Comparison of ENCODE assay signal across 7 mouse cellular contexts in the genomic region with DNA sequence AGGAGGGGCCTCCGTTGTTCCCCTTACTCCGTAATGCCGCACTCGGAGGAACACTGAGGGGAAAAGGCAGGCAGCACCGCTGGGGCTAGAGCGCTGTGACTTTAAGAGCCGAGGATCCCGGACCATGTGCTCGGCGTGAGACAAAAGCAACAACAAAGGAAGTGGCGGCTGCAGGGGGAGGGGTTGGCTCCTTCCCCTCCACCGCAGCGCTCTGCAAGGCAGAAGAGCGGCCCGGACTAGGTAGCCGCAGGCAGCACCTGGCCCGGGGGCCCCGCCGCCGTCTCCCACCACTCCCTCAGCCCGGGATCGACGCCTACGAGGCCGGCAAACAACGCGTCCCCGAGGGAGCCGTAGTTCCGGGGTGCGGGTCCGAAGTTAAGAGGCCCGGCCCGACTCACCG. TPM values are rescaled to one million over a fixed set of nuclear protein-coding genes. Genes with fewer than 3 reads are reported as not detected.
DNase-seq lines count a peak whose midpoint lies in the region; ATAC-seq lines count a peak whose summit lies in the region.

No protein-coding gene starts in this region.

- peak overlapping the region; percentile 98 for H3K27ac ChIP-seq in intestine, embryonic 16.5 days (ENCODE audit: low read length)
- peak overlapping the region; percentile 92 for H3K27ac ChIP-seq in limb, embryonic 11.5 days (replicated peaks; ENCODE audit: low read depth, low read length)
- peak overlapping the region; percentile 97 for H3K27ac ChIP-seq in midbrain, embryonic 12.5 days (replicated peaks)

- under 1% methylated on average over 35 of the region's 35 CpGs for WGBS in intestine, embryonic 16.5 days
- WGBS in limb, embryonic 11.5 days = under 1% methylated on average over 34 of the region's 35 CpGs
- WGBS in midbrain, embryonic 12.5 days = under 1% methylated on average over 35 of the region's 35 CpGs

- H3K27me3 ChIP-seq in intestine, embryonic 16.5 days (replicated peaks; ENCODE audit: control insufficient read depth, insufficient read depth, low read length) = no peaks in the 10 kb centered on the region
- H3K27me3 ChIP-seq in limb, embryonic 11.5 days (ENCODE audit: control insufficient read depth, insufficient read depth, low read length) = no peaks in the 10 kb centered on the region
- H3K27me3 ChIP-seq in midbrain, embryonic 12.5 days = no peaks in the 10 kb centered on the region

- H3K4me1 ChIP-seq in intestine, embryonic 16.5 days (ENCODE audit: control insufficient read depth, insufficient read depth, low read length) = peaks cover 43% of the 10 kb centered on the region
- peaks cover 19% of the 10 kb centered on the region for H3K4me1 ChIP-seq in limb, embryonic 11.5 days (ENCODE audit: control insufficient read depth, insufficient read depth, low read length)
- H3K4me1 ChIP-seq in midbrain, embryonic 12.5 days = peaks cover 48% of the 10 kb centered on the region

- DNase-seq in adipocyte (ENCODE audit: low spot score) = peak; percentile 79
- peak; percentile 91 for DNase-seq in embryo, embryonic 11 days
- DNase-seq in gastrocnemius, postnatal 4 days (ENCODE audit: low spot score in 2 of 2) = peak; percentile 47 to 79
- peak; percentile 87 for DNase-seq in limb, embryonic 11.5 days (ENCODE audit: low spot score)
- DNase-seq in skeletal muscle tissue, adult 2 months (ENCODE audit: low read depth, low spot score) = peak; percentile 54

- H3K4me3 ChIP-seq in intestine, embryonic 16.5 days (ENCODE audit: low read length) = peak overlapping the region; percentile 68
- H3K4me3 ChIP-seq in limb, embryonic 11.5 days (ENCODE audit: low read depth, low read length) = peak overlapping the region; percentile 94
- peak overlapping the region; percentile 84 for H3K4me3 ChIP-seq in midbrain, embryonic 12.5 days

- peak; percentile 66 for ATAC-seq in intestine, embryonic 16.5 days
- peak; percentile 63 for ATAC-seq in limb, embryonic 11.5 days (ENCODE audit: insufficient number of reproducible peaks, low FRiP score, low TSS enrichment, low read depth)
- peak; percentile 67 for ATAC-seq in midbrain, embryonic 12.5 days (ENCODE audit: low FRiP score, low read depth)

- peak overlapping the region; percentile 93 for H3K9ac ChIP-seq in intestine, embryonic 16.5 days (ENCODE audit: low read depth, low read length)
- H3K9ac ChIP-seq in limb, embryonic 11.5 days (ENCODE audit: low read length) = peak overlapping the region; percentile 98
- peak overlapping the region; percentile 97 for H3K9ac ChIP-seq in midbrain, embryonic 12.5 days (replicated peaks)

- H3K9me3 ChIP-seq in intestine, embryonic 16.5 days (ENCODE audit: control insufficient read depth, low read length) = no peaks in the 10 kb centered on the region
- H3K9me3 ChIP-seq in limb, embryonic 11.5 days (ENCODE audit: control insufficient read depth, low read length) = no peaks in the 10 kb centered on the region
- H3K9me3 ChIP-seq in midbrain, embryonic 12.5 days = no peaks in the 10 kb centered on the region

- H3K36me3 ChIP-seq in intestine, embryonic 16.5 days (ENCODE audit: control insufficient read depth, insufficient read depth, low read length) = peaks cover 14% of the 10 kb centered on the region
- H3K36me3 ChIP-seq in limb, embryonic 11.5 days (ENCODE audit: control insufficient read depth, insufficient read depth, low read length) = peaks cover 25% of the 10 kb centered on the region
- H3K36me3 ChIP-seq in midbrain, embryonic 12.5 days = peaks cover 23% of the 10 kb centered on the region

- peak overlapping the region; percentile 78 for H3K4me2 ChIP-seq in intestine, embryonic 16.5 days (ENCODE audit: low read depth, low read length)
- H3K4me2 ChIP-seq in limb, embryonic 11.5 days (ENCODE audit: low read depth, severe bottlenecking) = peak overlapping the region; percentile 58
- H3K4me2 ChIP-seq in midbrain, embryonic 12.5 days (replicated peaks) = peak overlapping the region; percentile 90

RNA-seq across cellular contexts. Expression of a gene that starts 6.6 kb away (rescaled TPM):
- 10 to 100 TPM; 50.3 to 51.0 TPM for total RNA-seq in gastrocnemius, postnatal 4 days (2021)
- polyA plus RNA-seq in intestine, embryonic 16.5 days (2015; fragmentation: Nextera tagmentation; extraction: Ambion mirVana) = 48.9 and 59.3 TPM in 2 replicates
- polyA plus RNA-seq in limb, embryonic 11.5 days (2014; fragmentation: Nextera tagmentation; extraction: Ambion mirVana) = 94.8 and 101 TPM in 2 replicates
- polyA plus RNA-seq in midbrain, embryonic 12.5 days (2016; fragmentation: Nextera tagmentation; extraction: Ambion mirVana) = 109 and 110 TPM in 2 replicates

RNA-seq across cellular contexts. Expression of a gene that starts 14.2 kb away (rescaled TPM):
- under 1 TPM; 0.07 to 0.08 TPM for total RNA-seq in gastrocnemius, postnatal 4 days (2021)
- polyA plus RNA-seq in intestine, embryonic 16.5 days (2015; fragmentation: Nextera tagmentation; extraction: Ambion mirVana) = 64.2 and 94.9 TPM in 2 replicates
- polyA plus RNA-seq in limb, embryonic 11.5 days (2014; fragmentation: Nextera tagmentation; extraction: Ambion mirVana) = not detected in 2 replicates
- 0.04 and 0.10 TPM in 2 replicates for polyA plus RNA-seq in midbrain, embryonic 12.5 days (2016; fragmentation: Nextera tagmentation; extraction: Ambion mirVana)

Comparison
In these comparisons a context has a peak if more than half of its experiments do, and no peak if none do; other contexts are left out.
1. Peak in every context shown above with its lines: DNase-seq, ATAC-seq, H3K4me3 ChIP-seq and H3K27ac ChIP-seq.
2. RNA of a gene that starts 14.2 kb away (polyA plus RNA-seq): 64.2 to 94.9 TPM in intestine, embryonic 16.5 days; 0.04 to 0.10 TPM in midbrain, embryonic 12.5 days and not detected in limb, embryonic 11.5 days; every median in the first group is over 10 times any median in the second.